Mouse (Mus musculus) frontal cortex, postnatal 36 days (tissue): ENCODE results near the gene Gm21760.
"Not testable (repeated sequence)": the region's sequence is repeated elsewhere in the genome, so short reads cannot be mapped to it uniquely, and the experiment has no call there.

Experiments used
- DNase-seq, 2 experiments: peaks; one replicate each; pipeline ENCODE4 v3.0.0; 2022; ENCODE audit warnings: low spot score in 2 of 2

Gm21760 gene

GRCm38 (mm10) chrY:80133479-80133878 lies at the start of gene Gm21760:
Gene Gm21760 (plus strand): TSS chrY:80133779.
- not testable (repeated sequence) for DNase-seq
